Mouse (Mus musculus): Measurements from ENCODE around the gene Ggt6. TPM values are rescaled to one million over a fixed set of nuclear protein-coding genes. Genes with fewer than 3 reads are reported as not detected.
"Not testable (repeated sequence)": the region's sequence is repeated elsewhere in the genome, so short reads cannot be mapped to it uniquely, and the experiment has no call there.

Ggt6 gene
- polyA plus RNA-seq, 1 experiment from 2014 or later: not detected

GRCm38 (mm10) chr11:72429288-72429690, 6.0 kb upstream of the Ggt6 start:
- DNase-seq (ENCODE audit: low spot score): peak; percentile 73
- 57% methylated on average over 7 of the region's 7 CpGs for WGBS
- Histone ChIP-seq H3K27me3 (ENCODE audit: low read depth, poor library complexity, severe bottlenecking) (no peaks in the 10 kb centered on the region), H3K4me1 (no peaks in the 10 kb centered on the region; the same call in 1 of the 2 replicates), H3K36me3 (no peaks in the 10 kb centered on the region), H3K9me3 (replicated peaks) (peaks cover 1% of the 10 kb centered on the region; the same call in 1 of the 2 replicates), H3K27ac (replicated peaks) (peak overlapping the region; percentile 59; the same call in 1 of the 2 replicates), H3K4me3 (peak overlapping the region; percentile 31)

GRCm38 (mm10) chr11:72430311-72431068, 4.8 kb upstream of the Ggt6 start:
- WGBS: 67% methylated on average over 9 of the region's 9 CpGs
- DNase-seq (ENCODE audit: low spot score); H3K27ac ChIP-seq (replicated peaks); H3K4me3 ChIP-seq; H3K27me3 ChIP-seq (ENCODE audit: low read depth, poor library complexity, severe bottlenecking); H3K36me3 ChIP-seq; H3K4me1 ChIP-seq; H3K9me3 ChIP-seq (replicated peaks): not testable (repeated sequence)

DNA sequence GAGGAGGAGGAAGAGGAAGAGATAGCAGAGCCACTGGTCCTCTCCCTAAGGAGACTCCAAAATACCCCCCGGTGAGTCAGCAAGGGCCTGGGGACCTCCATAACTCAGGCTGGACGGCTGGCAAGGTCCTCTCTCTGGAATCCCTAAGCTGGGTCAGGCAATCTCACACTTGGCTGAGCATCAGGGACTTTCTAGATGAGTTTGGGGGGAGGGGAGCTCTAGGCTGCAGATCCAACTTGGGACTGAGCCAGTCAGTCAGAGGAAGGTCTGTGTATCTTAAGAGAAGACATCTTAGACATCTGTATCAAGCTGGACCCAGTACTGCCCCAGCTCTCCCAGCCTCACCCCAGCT, 344 bp downstream of the Ggt6 start:
- H3K4me1 ChIP-seq: peaks cover 12% of the 10 kb centered on the region
- H3K27ac ChIP-seq (replicated peaks): no peak overlapping the region
- no peaks in the 10 kb centered on the region for H3K36me3 ChIP-seq
- no peak for DNase-seq (ENCODE audit: low spot score)
- H3K9me3 ChIP-seq (replicated peaks): no peaks in the 10 kb centered on the region
- 0 out of 2 replicates have a peak, but pooled peaks cover 4% of the 10 kb centered on the region for H3K27me3 ChIP-seq (ENCODE audit: low read depth, poor library complexity, severe bottlenecking)
- WGBS: 48% methylated on average over 2 of the region's 2 CpGs
- H3K4me3 ChIP-seq: no peak overlapping the region

GRCm38 (mm10) chr11:72436271-72436670, 945 bp downstream of the Ggt6 start:
- Histone ChIP-seq H3K27me3 (ENCODE audit: low read depth, poor library complexity, severe bottlenecking) (0 out of 2 replicates have a peak, but pooled peaks cover 4% of the 10 kb centered on the region), H3K36me3 (no peaks in the 10 kb centered on the region), H3K4me3 (no peak overlapping the region), H3K4me1 (peaks cover 12% of the 10 kb centered on the region), H3K9me3 (replicated peaks) (no peaks in the 10 kb centered on the region), H3K27ac (replicated peaks) (peak overlapping the region; percentile 33; the same call in 1 of the 2 replicates)
- 82% methylated on average over 5 of the region's 5 CpGs for WGBS
- DNase-seq (ENCODE audit: low spot score): no peak

DNA sequence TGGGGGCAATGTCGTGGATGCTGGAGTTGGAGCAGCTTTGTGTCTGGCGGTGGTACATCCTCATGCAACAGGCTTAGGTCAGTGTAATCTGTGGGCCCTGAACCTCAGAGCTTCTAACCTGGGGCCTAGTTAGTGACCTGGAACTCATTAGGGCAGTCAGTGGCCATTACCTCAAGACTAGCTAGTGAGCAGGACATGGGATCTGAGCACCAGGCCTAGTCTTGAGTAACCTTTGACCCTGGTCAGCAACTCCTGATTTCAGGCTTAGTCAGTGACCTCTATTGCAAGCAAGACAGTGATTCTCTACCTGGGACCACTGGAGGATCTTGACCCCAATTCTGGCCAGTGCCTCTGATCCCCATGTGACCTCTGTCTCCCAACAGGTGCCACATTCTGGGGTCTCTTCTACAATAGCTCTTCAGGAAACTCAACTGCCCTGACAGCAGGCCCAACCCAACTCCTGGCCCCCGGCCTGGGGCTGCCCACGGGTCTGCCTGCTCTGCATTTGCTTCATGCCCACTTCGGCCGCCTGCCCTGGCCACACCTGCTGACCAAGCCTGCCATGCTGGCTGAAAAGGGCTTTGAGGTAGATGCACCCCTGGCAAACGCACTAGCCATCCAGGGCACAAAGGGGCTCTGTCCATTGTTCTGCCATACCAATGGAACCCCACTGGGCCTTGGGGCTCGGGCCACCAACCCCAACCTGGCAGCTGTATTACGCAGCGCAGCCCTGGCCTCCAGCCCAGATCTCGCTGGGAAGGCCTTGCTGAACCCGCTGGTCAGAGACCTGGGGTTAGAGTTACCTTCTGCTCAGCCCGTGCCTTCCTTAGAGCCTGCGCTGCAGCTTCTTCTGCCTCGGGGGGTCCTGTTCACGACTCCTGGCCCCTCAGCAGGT, 1.7 kb downstream of the Ggt6 start:
- DNase-seq (ENCODE audit: low spot score): no peak
- 0 out of 2 replicates have a peak, but pooled peaks cover 4% of the 10 kb centered on the region for H3K27me3 ChIP-seq (ENCODE audit: low read depth, poor library complexity, severe bottlenecking)
- WGBS: 85% methylated on average over 16 of the region's 16 CpGs

GRCm38 (mm10) chr11:72438411-72438810, 3.1 kb downstream of the Ggt6 start:
- H3K27ac ChIP-seq (replicated peaks): no peak overlapping the region
- H3K9me3 ChIP-seq (replicated peaks): no peaks in the 10 kb centered on the region
- no peak overlapping the region for H3K4me3 ChIP-seq
- peaks cover 29% of the 10 kb centered on the region for H3K4me1 ChIP-seq
- peaks cover 14% of the 10 kb centered on the region for H3K36me3 ChIP-seq
- whole genome bisulfite sequencing: 80% methylated on average over 4 of the region's 4 CpGs
- DNase-seq (ENCODE audit: low spot score): no peak
- 0 out of 2 replicates have a peak, but pooled peaks cover 4% of the 10 kb centered on the region for H3K27me3 ChIP-seq (ENCODE audit: low read depth, poor library complexity, severe bottlenecking)

More for the DNA sequence above, 1.7 kb downstream of the Ggt6 start:
- H3K9me3 ChIP-seq (replicated peaks): no peaks in the 10 kb centered on the region
- H3K36me3 ChIP-seq: no peaks in the 10 kb centered on the region
- H3K4me1 ChIP-seq: peaks cover 18% of the 10 kb centered on the region
- no peak overlapping the region for H3K4me3 ChIP-seq
- no peak overlapping the region for H3K27ac ChIP-seq (replicated peaks)

DNA sequence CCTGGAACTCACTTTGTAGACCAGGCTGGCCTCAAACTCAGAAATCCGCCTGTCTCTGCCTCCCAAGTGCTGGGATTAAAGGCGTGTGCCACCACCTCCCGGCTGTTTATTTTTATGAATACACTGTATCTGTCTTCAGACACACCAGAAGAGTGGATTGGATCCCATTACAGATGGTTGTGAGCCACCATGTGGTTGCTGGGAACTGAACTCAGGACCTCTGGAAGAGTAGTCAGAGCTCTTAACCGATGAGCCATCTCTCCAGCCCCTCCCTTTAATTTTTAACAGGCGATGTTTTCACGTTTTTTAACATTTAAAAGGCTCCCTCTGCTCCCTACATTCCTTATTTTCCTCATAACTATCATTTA, 5.3 kb downstream of the Ggt6 start:
- Histone ChIP-seq H3K36me3 (peaks cover 35% of the 10 kb centered on the region), H3K27ac (replicated peaks) (peak overlapping the region; percentile 92), H3K4me1 (peaks cover 25% of the 10 kb centered on the region), H3K4me3 (peak overlapping the region; percentile 95)
- H3K27me3 ChIP-seq (ENCODE audit: low read depth, poor library complexity, severe bottlenecking); DNase-seq (ENCODE audit: low spot score); H3K9me3 ChIP-seq (replicated peaks): not testable (repeated sequence)
- 48% methylated on average over 6 of the region's 6 CpGs for WGBS

DNA sequence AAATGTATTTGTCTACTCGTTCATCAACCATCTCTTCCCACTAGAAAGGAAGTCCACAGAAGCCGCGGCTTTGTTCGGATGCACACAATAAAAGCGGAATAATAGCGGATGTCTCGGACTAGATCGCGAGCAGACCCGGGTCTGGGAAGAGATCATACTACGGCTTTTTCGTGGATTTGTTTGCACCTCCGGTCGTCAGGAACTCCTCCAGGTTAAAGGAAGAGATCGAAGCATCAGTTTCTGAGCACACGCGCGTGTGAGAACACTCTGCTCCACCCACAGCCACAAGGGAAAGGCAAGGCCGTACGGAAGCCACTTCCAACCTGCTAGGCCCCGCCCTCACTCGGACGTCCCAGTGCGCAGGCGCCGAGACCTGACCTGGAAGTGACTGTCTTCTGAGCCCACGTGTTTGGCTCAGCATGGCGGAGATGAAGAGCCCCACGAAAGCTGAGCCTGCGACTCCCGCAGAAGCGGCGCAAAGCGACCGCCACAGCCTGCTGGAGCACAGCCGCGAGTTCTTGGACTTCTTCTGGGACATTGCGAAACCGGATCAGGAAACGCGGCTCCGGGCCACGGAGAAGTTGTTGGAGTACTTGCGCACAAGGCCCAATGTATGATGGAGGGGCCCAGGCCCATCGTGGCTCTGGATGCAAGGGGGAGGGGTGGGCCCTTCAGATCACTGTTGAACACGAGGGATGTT, 5.8 kb downstream of the Ggt6 start, which contains the start of gene Mybbp1a:
TSS of gene Mybbp1a (plus strand) at position 391 of the 700 bp plus-strand sequence.
- DNase-seq (ENCODE audit: low spot score): peak; percentile 99
- Histone ChIP-seq H3K4me1 (peaks cover 20% of the 10 kb centered on the region), H3K27ac (replicated peaks) (peak within 1 kb of the TSS; percentile 92), H3K27me3 (ENCODE audit: low read depth, poor library complexity, severe bottlenecking) (no peaks in the 10 kb centered on the region), H3K4me3 (peak within 1 kb of the TSS; percentile 95), H3K9me3 (replicated peaks) (no peaks in the 10 kb centered on the region), H3K36me3 (peaks cover 41% of the 10 kb centered on the region)
- under 1% methylated on average over 46 of the region's 46 CpGs for WGBS

DNA sequence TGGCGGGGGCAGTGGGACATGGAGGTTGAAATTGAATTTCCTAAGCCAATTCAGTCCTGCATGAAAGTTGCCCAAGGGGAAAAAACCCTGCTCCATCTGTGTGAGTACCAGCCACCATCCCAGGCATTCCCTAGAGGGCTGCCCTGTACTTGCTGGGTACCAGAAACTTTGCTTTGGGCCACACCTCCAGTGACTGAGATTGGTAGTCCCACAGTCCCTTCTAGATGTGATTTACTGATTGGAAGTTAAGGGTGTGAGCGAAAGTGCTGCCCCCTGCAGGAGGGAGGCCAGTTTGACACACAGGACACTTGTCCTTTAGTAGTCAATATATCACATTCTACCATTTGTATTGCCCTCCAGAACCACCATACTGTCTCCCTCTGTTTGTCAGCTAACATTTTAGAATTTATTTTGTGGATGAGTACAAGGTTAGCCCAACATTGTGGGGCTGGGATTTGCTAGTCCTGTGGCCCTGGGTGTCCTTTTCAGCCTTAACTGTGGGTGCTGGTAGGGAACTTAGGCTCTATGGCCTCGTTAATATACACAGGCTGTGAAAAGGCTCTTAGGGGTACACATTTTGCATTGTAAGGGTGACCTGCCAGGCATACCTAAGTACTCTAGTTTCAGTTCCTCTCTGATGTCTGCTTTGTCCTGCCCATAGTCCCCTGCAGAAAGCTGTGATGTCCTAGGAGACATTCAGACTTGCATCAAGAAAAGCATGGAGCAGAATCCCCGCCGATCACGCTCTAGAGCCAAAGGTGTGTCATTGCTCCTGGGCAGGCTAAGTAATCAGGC, 11.2 kb downstream of the Ggt6 start:
- DNase-seq (ENCODE audit: low spot score): peak; percentile 49
- H3K27ac ChIP-seq (replicated peaks): no peak overlapping the region
- H3K9me3 ChIP-seq (replicated peaks): no peaks in the 10 kb centered on the region
- WGBS: 91% methylated on average over 6 of the region's 6 CpGs
- peaks cover 95% of the 10 kb centered on the region for H3K36me3 ChIP-seq
- H3K4me1 ChIP-seq: peaks cover 16% of the 10 kb centered on the region
- H3K27me3 ChIP-seq (ENCODE audit: low read depth, poor library complexity, severe bottlenecking): no peaks in the 10 kb centered on the region
- no peak overlapping the region for H3K4me3 ChIP-seq

DNA sequence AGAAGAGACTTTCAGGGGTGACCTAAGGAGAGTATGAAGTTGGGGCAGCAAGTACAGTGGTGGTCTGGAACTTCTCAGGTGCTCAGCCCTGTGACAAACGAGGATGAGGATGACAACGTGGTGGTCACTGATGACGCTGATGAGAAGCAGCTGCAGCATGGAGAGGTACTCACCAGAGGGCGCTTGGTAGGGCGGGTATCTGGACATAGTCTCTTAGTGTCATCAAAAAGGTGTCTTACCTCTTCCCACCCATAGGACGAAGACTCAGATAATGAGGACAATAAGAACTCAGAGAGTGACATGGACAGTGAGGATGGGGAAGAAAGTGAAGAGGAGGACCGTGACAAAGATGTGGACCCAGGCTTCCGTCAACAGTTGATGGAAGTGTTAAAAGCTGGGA, 12.1 kb downstream of the Ggt6 start:
- WGBS: 89% methylated on average over 8 of the region's 8 CpGs
- peaks cover 6% of the 10 kb centered on the region for H3K4me1 ChIP-seq
- H3K9me3 ChIP-seq (replicated peaks): no peaks in the 10 kb centered on the region
- no peaks in the 10 kb centered on the region for H3K27me3 ChIP-seq (ENCODE audit: low read depth, poor library complexity, severe bottlenecking)
- H3K27ac ChIP-seq (replicated peaks): no peak overlapping the region
- no peak overlapping the region for H3K4me3 ChIP-seq
- DNase-seq (ENCODE audit: low spot score): no peak
- H3K36me3 ChIP-seq: peaks cover 100% of the 10 kb centered on the region

DNA sequence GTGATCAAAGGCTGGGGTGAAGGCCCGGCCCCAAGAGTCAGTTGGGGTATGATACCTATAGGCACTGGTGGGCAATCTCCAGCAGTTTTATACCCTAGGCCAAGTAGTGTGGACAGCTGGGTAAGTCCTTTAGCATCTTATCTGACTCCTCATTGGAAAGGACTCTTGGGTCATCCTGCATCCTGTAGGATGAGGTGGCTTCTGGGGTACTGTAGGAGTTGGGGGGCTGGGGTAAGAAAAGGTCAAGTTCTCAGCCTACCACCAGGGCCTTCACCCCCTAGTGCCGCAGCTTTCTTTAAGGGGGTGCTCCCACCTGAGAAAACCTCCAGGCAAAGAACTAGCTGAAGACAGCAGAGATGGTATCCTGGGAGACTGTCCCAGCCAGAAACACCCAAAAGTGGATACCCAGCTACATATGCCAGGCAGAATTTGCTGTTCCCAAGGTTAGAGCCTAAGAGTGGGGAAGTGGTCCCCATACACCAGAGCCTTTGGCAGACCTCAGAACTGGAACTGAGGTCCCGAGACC, 16.9 kb downstream of the Ggt6 start:
- H3K27me3 ChIP-seq (ENCODE audit: low read depth, poor library complexity, severe bottlenecking): no peaks in the 10 kb centered on the region
- no peaks in the 10 kb centered on the region for H3K9me3 ChIP-seq (replicated peaks)
- 87% methylated on average over 3 of the region's 3 CpGs for WGBS
- no peak for DNase-seq (ENCODE audit: low spot score)
- H3K36me3 ChIP-seq: peaks cover 73% of the 10 kb centered on the region
- H3K4me3 ChIP-seq: no peak overlapping the region
- no peak overlapping the region for H3K27ac ChIP-seq (replicated peaks)
- peaks cover 24% of the 10 kb centered on the region for H3K4me1 ChIP-seq
